Mouse (Mus musculus) left cerebral cortex, adult 18-20 months (tissue): ENCODE measurements at regions not wholly inside any gene's neighbourhood (a gene's known extent, or its start where the extent isn't known, plus 50 kb on each side); places are given as distances from the start of the nearest gene placed in this dataset.

Experiments
- DNase-seq, 2 experiments: peaks; one replicate each; pipeline ENCODE4 v3.0.0; 2021 to 2022; ENCODE audit warnings: low spot score in 2 of 2, mixed read lengths in 1 of 2

DNA sequence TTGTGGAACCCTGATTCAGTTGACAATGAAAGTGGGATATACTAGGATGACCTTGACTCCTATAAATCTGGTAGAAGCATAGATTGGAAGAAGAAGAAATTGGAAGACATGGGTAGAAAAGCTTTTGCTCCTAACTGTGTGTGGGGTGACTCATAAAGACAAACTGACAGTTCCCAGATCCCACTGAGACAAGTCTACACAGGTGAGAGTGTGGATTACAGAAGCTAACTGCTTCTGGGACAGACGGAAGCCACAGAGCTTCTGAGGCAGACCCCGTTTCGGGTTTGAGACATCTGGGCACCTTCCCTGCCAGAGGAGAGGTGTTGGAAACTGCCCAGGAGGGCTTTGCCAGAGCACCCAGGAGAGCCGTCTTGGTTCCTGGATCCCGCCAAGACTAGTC is 204.7 kb upstream of the Fam98a start:
- DNase-seq, result no peak

DNA sequence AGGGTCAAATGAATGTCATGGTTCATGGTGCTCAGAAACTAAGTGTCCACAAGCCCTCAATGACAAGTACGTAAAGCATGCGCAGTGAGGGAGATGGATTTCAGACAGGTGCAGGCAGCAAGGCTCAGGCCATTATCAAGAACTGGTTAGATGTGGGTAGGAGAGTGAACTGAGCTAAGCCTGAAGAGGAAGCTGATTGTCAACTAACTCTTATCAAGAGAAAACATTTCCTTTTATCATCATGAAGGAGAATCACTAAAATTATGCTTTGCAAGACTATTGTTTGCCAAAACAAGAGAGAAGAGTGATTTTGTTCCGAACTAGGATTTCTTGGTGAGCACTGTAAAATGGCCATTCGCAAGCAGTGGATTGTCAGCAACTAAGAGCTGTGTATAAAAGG is 164.7 kb upstream of the Fam98a start:
- DNase-seq, result no peak

DNA sequence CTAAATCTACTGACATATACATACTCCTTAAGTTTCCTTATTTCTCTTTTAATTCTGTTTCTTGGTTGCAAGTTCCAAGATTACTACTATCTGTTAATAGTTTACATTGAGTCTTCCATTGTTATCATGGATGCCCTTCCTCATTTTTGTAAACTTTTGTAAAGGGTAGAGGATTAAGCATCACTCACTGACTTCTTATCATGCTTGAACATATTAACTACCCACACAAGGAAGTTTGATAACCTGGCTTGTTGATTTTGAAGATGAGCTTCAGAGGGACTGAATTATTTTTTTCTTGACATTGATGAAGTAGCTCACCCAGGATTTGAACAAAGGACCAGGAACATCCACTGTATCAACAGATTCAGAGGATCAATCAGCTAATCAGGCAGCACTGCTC is 162.8 kb upstream of the Fam98a start:
- DNase-seq, result no peak

DNA sequence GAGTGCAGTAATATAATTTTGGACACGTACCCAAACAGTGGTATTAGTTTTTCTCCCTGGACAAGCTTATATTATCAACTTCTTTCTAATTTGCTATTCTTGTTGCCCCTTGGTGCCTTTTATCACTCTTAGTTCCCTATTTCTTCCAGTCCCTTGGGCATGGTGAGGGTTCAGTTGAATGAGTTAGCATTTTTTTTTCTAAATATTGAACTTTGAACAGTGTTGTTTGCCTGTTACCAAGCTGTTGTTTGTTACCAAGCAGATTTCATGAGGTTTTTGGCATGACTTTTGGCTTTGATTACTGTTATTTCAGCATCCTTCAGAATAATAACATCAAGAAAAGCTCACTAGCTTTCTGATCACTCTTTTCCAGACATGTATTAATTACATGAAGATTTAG is 162.3 kb upstream of the Fam98a start:
- DNase-seq, result no peak

DNA sequence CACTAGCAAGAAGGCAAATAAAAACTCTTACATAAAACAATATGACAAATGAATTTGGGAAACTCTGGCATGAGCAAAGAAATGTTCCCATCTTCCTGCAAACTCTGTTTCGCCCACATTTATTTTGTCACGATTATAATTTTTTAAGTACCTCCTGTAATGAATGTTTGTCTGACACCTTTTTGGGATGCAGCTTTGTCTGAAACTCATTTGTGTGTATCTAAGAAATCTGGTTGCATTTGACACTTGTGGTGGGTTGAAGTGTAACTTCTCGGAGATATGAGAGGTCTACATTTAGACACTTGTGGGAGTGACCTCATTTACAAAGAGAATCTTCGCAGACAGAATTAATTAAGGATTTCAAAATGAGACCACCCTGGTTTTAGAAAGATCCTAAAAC is 155.9 kb upstream of the Fam98a start:
- no peak for DNase-seq

DNA sequence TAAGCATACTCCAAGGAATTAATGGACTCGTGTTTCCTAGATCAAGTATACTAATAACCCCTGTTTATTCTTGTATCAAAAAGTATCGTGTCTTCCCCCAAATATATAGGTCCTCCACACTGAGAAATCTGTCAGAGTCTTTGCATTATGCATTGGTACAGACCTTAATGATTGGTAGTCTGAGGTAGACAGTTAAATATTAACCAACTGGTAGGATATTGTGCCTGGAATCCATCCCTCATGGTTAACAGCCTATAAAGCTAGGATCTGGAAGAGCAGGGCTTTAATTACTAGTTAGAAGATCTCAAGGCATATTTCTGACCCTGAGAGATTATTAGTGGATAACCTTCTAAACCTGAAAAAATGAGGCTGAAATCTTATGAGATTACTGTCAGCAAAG is 153.6 kb upstream of the Fam98a start:
- no peak for DNase-seq

DNA sequence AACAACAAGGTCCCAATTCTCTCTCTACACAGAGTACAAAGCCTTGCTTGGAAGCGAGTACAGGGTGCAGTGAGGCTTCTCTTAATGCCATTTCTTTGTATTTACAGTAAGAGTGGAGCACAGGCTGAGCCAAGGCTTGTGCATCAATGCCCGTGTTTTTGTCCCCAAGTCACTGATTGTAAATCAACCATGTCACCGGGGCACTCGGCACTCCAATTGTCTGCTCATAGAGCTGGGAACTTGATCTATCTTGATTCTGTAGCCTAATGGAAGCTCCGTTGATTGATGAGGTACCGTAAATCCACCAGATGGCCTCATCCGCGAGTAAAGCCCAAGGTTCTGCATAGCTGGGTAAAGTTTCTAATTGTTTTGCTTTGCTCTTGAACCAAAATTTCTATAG is 152.1 kb upstream of the Fam98a start:
- DNase-seq, result no peak

DNA sequence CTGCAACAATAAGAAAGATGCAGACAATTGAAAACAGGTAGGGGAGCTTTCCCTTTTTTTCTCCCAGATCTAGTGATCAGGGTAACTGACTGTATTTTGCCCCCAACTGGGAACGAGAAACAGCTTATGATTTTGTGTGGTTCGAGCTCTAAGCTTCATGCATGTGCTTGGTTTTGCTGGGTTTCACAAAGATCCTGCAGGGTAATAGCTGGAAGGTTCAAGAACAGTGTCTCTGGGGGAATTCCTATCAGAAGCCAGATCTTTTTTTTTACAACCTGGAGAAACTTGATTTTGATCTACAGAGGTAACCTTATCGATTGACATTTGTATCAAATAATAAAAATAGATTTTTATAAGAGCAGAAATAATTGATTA is 145.0 kb upstream of the Fam98a start:
- DNase-seq, result no peak

DNA sequence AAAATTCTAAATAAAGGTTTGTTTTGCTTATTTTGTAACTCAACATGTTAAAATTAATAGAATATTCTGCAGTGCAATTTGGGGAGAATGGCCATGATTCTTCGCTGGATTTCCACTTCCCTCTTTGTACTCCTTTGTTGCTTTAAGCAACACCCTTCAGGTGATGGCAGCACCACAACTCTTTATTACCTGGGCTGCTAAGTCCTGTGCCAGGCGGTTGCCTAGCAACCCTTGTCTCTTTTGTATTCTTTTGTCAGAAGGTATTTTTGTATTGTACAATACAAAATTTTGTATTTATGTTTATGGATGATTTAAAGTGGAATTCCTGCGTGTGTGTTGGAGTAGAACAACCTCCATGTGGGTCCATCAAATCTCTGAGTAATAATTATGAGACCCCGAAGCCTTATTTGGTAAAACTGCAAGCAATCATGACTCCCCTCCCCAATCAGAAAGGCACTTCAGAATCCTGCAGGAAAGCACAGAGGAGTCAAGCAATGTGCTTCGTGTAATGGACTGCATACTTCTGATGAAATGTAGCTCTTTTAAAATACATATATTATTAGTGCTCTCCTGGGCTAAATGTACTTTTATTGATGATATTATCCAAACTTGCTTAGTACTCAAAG is 144.5 kb upstream of the Fam98a start:
- DNase-seq, result no peak

DNA sequence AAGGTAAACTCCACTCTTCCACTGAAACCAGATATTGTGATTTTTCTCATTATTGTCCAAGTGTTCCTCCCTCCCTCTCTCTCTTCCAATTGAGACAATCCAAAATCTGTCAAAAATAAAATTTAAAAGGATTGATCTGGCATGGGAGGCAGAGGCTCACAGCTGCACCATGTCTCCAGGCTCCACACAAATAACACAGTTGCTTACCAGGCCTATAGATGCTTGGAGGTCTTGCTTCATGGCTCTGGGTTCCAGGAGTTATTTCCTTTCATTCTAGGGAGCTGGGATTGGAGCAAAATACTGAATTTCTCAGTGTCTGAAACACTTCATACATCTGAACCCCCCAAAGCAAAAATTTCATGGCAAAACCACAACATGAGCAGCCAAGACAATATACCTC is 134.2 kb upstream of the Fam98a start:
- no peak for DNase-seq

DNA sequence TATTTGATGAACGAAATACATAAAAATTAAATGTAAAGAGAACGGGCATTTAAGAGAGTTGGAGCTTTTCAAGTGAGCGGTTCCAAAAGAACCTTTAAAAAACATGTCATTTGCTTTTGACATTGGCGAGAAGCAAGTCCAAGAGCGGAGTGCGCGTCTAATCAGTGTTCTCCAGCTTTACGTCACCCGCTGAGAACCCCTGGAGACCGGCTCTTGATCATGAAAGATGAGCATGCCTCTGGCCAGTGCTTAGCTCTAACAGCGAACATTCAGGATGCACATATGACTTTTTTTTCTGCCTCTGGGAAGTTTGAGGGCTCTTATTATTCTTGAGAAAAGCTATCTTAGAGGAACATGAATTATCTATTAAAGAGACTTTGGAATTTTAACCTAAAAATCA is 95.2 kb upstream of the Fam98a start:
- DNase-seq, result no peak

DNA sequence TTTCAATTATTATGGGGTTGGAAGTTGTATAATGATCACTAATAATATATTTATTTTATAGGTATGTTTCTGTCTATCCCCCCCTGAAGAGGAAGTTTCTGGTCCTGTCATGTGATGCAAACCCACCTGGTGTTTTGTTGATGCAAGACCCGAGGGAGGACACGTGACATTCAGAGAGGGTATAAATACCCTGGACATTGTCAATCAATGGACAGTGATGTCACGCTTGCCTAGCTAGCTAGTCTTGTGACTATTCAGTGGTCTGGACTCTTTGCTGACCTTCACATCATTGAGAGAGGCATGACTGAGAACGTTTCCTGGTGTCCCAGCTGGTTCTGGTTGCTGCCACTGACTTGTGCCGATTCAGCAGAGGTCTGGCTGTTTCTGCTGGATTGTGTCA is 93.0 kb upstream of the Fam98a start:
- no peak for DNase-seq

DNA sequence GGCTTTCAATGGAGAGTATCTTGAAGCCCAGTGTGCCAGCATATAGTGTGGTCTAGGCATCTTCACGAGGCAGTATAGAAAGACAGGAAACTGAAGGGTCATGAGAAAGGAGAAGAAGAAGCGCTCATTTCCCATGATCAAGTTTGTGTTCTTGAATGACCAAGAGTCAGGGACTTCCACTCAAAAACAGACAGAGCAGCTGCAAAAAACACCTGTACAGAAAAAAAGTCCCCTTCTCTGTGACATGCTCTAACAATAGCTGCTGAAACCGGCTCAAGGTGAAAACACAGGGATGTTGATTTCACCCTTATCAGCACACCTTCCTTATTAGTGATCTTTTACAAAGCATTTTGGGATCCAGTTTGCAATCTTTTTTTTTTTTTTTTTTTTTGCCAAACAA is 90.6 kb upstream of the Fam98a start:
- no peak for DNase-seq

DNA sequence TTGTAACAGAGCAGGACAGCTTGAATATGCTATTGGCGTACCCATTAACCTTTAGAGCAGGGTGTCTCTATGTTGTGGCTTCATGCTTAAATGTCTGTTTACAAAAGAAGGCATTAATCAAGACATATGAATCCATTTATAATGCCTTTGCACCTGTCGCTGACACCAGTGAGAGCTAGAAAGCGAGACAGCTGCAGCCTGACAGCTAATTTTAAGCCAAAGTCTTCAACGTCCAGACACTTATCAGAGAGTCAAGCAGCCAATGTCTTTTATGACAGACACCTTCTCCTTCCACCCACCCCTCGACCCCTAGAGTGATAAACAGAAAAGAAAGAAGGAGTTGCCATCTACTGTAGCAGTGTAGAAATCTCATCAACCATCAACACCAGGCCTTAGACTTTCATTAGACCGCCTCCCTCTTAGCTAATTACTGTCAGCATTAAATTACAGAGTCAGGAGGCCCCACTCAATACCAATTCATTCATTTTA is 89.3 kb upstream of the Fam98a start:
- DNase-seq, result no peak

DNA sequence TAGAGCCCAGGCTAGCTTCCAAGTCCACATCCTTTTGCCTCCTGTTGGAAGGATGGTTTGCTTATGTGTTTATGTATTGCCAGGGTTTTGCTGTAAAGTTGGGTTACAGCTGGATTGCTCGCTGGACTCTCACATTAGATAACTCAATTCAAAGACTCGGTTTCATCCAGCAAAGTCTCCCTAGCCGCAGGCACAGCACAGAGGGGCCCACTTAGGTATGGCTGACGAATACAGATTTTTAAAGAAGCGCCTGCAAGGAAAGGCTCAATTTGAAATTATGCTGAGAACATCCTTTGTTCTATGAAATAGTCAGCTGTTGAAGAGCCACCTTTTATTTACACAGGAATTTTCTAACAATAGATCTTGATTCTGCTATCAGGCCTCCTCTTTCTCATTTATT is 88.8 kb upstream of the Fam98a start:
- DNase-seq, result no peak

DNA sequence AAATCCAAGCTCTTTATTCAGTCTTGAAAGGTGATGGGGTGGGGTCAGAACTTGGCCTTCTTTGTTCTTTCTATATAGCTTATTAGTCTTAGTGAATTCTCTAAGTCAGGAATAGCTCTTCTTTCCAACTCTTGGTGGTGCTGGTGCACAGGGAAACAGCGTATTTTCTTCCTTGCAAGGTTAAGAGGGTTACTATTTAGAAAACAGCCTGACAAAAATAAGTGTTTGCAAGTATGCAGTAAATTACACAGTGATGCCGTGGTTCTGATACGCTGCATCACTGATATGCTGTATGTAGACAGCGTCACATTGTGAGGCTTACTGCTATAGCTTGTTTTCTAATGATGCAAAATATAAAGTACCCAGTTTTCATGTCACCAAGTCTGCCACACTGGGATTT is 78.1 kb upstream of the Fam98a start:
- DNase-seq, result peak in 1 of 2 experiments; percentile 13

DNA sequence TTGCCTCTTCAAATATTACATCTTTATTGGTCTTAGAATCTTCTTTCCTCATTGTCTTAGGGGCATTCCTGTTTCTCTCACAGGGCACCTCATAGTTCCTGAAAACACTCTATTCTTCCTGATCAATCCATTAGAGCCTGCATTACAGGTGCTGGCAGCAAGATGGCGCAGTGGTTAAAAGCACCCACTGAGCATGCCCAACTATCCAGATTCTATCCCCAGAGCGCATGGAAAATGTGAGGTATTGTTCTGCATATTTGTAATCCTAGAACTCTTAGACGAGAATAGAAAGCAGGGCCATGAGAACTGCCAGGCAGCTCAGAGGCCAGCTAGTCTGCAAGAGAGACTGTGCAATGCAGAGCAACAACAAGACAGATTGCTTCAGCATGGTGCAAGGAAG is 67.7 kb upstream of the Fam98a start:
- DNase-seq, result peak in 1 of 2 experiments; percentile 2

DNA sequence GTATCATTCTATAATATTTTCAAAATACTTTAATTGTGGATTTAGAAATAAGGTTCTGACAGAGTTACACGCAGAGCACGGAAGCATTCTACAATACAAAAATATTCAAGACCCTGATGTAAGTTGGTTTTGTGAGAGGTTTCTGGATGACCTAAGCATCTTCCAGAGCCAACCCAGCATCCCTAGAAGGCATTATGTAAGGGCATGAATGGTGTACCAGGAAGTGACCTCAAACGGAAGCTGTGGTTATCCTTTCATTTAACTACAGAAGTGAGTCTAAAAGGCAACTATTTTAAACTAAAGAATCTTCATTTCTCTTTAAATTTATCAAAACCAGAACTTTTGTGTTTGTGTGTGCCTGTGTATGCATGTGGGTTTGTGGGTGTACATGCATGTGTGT is 66.8 kb upstream of the Fam98a start:
- DNase-seq, result no peak

DNA sequence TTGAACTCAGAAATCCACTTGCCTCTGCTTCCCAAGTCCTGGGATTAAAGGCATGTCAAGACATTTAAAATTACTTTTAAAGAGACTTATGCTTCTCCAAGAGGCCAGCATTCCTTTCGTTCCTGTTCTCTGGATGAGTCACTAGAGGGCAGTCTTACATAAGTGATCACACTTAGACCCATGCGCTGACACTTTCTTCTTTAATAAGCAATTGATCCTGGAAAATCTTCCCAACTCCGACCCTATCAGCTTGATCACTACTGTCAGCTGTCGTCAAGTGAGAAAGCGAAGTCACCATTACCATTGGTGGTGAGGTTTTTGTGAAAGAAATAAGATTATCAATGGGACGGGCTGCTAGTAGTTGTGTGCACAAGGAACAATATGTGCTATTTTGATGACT is 65.5 kb upstream of the Fam98a start:
- peak; percentile 2 to 5 for DNase-seq

DNA sequence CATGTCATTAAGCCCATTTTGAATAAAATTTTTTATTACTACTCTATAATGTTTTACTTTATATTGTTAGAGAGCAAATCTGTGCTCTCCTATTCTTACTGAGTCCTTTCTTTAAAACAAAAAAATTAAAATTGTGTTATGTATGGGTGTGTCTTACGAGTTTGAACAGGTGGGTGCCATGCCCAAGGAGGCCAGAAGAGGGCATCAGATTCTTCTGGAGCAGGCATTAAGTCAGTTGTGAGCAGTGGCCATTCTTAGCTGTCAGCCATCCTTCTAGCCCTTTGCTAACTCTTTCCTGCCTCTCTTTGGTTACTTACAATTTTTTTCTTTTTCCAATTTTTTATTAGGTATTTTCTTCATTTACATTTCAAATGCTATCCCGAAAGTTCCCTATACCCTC is 63.6 kb upstream of the Fam98a start:
- peak; percentile 18 to 34 for DNase-seq

DNA sequence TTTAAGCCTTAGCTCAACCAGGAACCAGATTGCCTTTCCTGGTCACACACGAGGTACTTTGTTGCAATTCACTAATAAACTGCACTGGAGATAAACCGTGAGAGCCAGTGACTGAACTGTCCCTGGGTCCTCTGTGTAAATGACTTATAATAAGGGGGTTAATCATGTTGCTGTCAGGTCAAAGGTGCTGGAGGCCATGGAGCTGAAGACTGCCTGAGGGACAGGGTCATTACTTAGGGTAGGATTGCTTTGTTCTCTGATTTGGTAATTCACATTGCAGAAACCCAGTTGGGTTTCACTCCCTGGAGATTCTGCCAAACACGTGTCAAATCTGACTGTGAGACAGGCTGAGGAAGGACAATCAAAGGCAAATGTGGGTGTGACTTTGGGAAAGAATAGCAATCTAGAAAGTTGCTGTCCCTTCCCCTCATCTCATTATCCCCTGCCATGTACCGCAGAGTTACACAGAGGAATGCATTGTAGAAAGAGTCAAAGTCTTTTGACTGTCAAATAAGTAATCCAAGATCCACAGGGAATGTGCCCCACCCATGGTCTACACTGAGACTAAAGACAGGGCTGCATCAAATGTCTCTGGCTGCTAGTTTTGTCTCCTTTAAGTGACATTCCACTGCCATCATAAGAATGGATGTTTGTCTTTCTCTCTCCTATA is 51.8 kb upstream of the Fam98a start:
- no peak for DNase-seq
